Mouse (Mus musculus): ENCODE results near the gene Atf6b.

Gene Atf6b

GRCm38 (mm10) chr17:34627093-34627942, 19.6 kb upstream of the Atf6b start:
- DNase-seq: peak; percentile 84 to 89

- peak in 1 of 2 experiments; percentile 60 for DNase-seq
These were observed 18.9 kb upstream of the Atf6b start, which contains the start of gene Ppt2 for GRCm38 (mm10) chr17:34627943-34628643. Gene Ppt2, minus strand, starts transcription at chr17:34628510.

GRCm38 (mm10) chr17:34628644-34628967, 18.3 kb upstream of the Atf6b start:
- DNase-seq: no peak

- DNase-seq: no peak
These were observed 17.7 kb upstream of the Atf6b start, which contains the start of gene Prrt1 for GRCm38 (mm10) chr17:34629221-34629751. Gene Prrt1, plus strand, starts transcription at chr17:34629533.

GRCm38 (mm10) chr17:34629796-34630603, 16.9 kb upstream of the Atf6b start:
- DNase-seq: no peak

- DNase-seq: no peak
These were observed 16.1 kb upstream of the Atf6b start for GRCm38 (mm10) chr17:34630761-34631301.

GRCm38 (mm10) chr17:34631647-34632046, 15.3 kb upstream of the Atf6b start:
- no peak for DNase-seq

- peak; percentile 91 for DNase-seq
These were observed 14.7 kb upstream of the Atf6b start for GRCm38 (mm10) chr17:34632261-34632691.

GRCm38 (mm10) chr17:34635671-34636070, 11.3 kb upstream of the Atf6b start:
- DNase-seq: no peak

- no peak for DNase-seq
These were observed 9.5 kb upstream of the Atf6b start for GRCm38 (mm10) chr17:34637459-34637858.

GRCm38 (mm10) chr17:34639461-34640255, 7.3 kb upstream of the Atf6b start:
- DNase-seq: no peak

- no peak for DNase-seq
These were observed 6.0 kb upstream of the Atf6b start for GRCm38 (mm10) chr17:34640778-34641601.

- no peak for DNase-seq
These were observed 5.0 kb upstream of the Atf6b start for GRCm38 (mm10) chr17:34641945-34642344.

- no peak for DNase-seq
These were observed 3.6 kb upstream of the Atf6b start for GRCm38 (mm10) chr17:34643379-34643778.

GRCm38 (mm10) chr17:34643944-34644343, 3.0 kb upstream of the Atf6b start:
- DNase-seq: no peak

- peak; percentile 97 to 98 for DNase-seq
These were observed 2.3 kb upstream of the Atf6b start, which contains the start of gene Fkbpl for GRCm38 (mm10) chr17:34644608-34645007. Gene Fkbpl, plus strand, starts transcription at chr17:34644764.

GRCm38 (mm10) chr17:34645256-34645829, 1.6 kb upstream of the Atf6b start:
- no peak for DNase-seq

- DNase-seq: no peak
These were observed 975 bp upstream of the Atf6b start for GRCm38 (mm10) chr17:34645831-34646511.

- no peak for DNase-seq
These were observed 1.4 kb downstream of the Atf6b start for GRCm38 (mm10) chr17:34648141-34648890.
